Mouse (Mus musculus) embryonic fibroblast, embryonic 13.5 days (primary cell): Measurements from ENCODE around the gene Actrt2.

Experiments
- CTCF ChIP-seq: IDR thresholded peaks from 2 replicates; pipeline ENCODE4 v1.5.1; 2011; ENCODE audit warnings: mild to moderate bottlenecking, control low read depth, low read length, moderate library complexity, borderline replicate concordance; ENCODE audit not compliant: insufficient read depth
- POLR2A ChIP-seq: IDR thresholded peaks from 2 replicates; pipeline ENCODE4 v1.6.1; 2011; ENCODE audit warnings: low read depth, mild to moderate bottlenecking, control low read depth, low read length, moderate library complexity

- TF ChIP-seq CTCF: no peak
- TF ChIP-seq POLR2A: no peak
Observed at GRCm38 (mm10) chr4:154700921-154701412, 33.3 kb upstream of the Actrt2 start.
